Mouse (Mus musculus) cerebellum, adult 9-10 months (tissue): ENCODE measurements around the gene Rftn2.

ENCODE experiments used
- DNase-seq: peaks from one replicate; pipeline ENCODE4 v3.0.0; 2022

Gene Rftn2

DNA sequence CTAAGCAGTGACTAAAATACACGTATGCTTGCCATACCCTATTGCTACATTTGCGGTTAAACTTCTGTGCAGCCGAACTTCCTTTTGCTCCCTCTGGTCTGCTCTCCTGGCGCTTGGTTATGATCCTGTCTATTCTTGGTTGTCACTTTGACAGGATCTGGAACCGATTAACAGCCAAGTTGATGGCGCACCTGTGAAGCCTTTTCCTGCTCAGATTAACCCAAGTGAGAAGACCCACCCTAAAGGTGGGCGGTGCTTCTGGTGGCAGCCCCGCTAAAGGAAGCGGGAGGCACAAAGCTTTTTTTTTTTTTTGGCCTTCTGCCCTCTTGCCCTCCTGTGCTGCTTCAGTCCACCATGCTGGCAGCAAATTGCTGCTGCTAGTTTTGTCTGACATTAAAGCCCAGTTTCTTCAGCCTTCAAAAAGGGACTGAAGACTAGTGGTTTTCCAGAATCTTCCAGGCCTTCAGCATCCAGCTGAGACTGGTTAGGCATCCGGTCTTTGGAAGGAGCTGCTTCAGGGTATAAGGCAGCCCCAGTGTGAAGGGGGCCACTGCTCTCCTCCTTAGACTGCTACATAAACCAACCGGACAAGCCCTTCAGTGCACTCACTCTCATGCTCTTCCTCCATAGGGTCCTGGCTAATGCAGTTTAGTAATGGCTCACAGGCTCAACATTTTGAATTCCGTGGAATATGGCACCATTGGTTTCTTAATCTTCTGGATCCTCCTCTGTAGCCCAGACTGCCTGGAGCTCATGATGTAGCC is 16.2 kb downstream of the Rftn2 start:
- no peak for DNase-seq

DNA sequence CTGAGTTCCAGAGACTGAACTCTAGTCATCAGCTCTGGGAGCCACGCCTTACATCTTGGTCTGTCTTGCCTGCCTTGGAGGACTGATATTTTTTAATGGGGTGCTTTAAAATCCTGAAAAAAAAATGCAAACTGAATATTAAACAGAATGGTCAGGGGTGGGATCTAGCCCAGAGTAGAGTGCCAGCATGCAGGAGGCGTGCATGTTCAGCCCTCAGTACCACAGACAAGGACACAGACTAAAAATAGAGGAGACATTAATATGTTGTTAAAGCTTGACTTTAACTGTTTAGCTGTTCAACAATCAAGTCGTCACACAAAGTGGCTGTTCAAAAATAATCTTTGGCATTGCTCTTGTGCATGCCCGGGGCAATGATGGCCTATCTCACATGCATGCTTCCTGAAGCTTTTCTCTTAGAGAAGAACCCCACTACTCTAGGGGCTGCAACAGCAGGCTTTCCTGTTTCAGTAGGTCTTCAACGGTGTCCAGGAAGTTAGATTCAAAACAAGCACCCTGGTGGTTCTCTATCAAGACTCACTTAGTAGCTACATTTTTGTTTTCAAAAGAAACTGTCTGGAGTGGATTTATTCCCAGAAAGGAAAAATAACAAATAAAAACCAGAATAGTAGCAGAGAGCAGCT is 18.0 kb downstream of the Rftn2 start:
- no peak for DNase-seq

DNA sequence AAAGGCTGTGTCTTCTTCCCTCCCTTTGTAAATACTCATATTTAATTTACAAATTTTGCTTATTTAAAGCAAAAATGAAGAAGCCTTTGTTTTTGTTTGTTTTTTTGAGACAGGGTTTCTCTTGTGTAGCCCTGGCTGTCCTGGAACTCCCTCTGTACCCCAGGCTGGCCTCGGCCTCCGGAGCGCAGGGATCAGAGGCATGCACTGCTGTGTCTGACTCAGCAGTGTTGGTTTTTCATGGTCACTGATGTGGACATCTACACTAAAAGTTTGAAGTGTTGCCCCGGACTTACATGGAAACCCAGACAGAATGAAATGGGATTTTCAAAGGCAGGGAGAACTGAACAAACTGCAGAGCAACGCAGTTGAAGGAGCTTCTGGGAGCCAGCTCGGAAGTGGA is 19.0 kb downstream of the Rftn2 start:
- no peak for DNase-seq

DNA sequence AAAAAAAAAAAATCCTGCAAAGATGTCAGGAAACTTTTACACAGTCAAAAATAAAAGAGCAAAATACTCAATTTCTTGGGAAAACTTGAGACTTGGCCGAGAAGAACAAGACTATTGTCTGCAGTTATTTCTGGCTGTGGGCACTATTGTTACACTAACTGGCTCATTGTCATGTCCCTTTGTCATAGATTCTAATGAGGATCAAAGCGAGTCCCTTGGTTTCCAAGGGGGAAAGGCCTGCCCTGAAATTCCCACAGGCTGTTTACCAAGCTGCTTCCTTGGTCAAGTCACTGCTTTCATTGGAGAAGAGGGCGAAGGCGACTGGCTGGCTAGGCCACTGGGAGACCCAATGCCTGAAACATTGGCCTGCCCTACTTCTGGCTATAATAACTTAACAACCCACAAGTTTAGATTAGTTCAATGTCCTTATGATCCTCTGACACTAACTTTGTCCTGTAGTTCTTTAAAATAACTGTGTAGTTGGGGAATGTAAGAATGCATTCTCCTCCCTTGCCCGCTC is 20.7 kb downstream of the Rftn2 start:
- no peak for DNase-seq

DNA sequence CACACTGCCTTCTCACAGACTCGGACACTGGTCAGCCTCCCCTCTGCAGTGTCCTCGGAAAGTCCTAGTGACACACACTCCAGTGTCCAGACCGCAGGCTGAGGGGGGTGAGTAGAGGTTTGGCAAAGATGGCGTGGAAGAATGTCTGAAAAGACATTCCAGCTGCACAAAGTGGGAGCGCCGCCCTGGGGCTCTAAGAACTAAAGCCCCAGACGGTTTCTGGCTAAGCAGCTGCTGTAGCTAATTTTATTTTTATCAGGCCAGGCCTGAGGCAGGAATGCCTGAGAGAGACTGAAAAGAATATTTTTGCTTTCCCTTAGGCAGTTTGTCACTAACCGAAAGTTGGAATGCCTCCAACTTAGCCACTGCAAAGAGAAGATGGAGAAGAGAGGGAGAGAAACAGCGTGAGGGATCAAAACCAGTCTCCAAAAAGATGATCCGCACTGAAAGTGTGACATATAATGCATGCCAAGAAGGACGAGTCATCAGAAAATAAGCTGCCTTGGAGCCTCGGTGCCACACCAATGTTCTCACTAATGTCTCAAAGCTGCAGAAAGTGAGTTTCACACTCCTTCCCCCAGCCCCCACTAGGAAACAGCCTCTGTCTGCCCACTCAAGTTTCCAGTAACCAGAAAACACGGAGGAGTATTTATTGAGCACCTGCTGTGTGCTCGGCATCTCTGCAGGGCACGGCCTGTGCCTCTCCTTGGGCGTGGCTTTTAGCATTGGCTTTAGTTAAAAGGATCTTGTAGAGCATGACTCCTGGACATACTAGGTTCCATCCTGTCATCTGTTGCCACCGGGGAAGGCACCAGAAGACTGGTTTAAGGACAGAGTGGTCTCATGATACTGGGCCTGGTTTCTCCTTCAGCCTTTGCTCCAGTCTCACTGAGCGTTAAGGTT is 24.5 kb downstream of the Rftn2 start:
- peak; percentile 9 for DNase-seq

DNA sequence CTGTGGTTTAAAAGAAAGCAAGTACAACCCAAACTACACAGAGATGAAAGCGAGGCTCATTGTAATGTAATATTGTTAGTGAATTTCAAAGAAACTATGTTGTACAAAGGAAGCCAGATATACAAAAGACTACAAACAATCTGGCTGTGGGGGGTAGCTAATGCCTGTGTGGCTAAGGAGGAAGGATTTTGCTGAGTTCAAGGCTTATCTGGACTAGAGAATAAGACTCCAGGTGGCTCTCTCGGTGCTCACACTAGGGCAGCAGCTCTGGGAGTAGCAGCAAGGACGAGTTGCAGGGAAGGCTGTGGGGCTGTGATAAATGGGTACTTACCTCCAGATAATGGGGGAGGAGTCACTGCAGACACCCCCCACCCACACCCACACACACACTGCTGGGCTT is 27.9 kb downstream of the Rftn2 start:
- no peak for DNase-seq

DNA sequence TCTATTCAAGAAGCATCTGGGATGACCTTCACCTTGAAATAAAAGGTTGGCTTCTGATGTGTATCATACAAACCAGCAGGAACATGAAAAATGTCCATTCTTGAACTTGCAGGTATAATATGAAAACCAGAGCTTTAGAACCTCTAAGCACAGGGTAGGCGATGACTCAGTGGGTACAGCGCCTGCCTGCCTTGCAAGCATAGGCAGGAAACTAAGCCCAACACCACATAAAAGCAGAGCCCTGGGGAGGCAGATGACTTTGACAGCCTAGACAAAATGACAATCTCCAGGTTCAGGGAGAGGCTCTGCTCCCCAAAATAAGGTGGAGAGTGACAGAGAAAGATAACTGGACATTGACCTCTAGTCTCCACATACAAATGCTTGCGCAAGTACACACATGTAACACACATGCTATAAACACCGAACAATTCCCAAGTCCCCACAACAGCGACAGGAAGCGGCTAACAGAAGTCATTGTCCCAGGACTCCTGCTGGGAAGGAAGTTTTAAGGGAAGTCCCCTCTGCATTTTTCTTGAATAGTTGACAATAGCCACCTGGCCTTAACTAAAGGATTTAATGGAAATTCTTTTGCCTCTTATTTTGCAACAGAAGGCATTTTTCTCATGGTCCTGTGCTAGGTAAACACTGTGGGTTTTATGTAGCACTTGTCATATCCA is 30.1 kb downstream of the Rftn2 start:
- DNase-seq: no peak

DNA sequence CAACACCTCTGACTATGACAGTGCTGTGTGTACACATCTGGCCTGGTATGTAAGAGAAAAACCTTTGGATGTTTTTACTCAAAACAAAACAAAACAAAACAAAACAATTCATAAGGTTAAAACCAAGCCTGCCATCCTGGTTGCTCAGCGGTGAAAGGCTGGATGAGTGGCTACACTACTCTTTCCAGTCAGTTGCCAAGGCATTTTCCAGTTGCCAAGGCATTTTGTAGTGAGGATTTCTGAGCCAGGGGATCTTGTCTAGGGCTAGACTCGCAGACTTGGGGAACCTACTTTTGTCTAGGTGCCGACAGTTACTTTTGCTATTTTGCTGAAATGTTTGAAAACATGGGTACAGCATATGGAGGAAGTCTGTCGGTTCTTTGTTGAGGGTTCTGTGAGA is 31.6 kb downstream of the Rftn2 start:
- no peak for DNase-seq

DNA sequence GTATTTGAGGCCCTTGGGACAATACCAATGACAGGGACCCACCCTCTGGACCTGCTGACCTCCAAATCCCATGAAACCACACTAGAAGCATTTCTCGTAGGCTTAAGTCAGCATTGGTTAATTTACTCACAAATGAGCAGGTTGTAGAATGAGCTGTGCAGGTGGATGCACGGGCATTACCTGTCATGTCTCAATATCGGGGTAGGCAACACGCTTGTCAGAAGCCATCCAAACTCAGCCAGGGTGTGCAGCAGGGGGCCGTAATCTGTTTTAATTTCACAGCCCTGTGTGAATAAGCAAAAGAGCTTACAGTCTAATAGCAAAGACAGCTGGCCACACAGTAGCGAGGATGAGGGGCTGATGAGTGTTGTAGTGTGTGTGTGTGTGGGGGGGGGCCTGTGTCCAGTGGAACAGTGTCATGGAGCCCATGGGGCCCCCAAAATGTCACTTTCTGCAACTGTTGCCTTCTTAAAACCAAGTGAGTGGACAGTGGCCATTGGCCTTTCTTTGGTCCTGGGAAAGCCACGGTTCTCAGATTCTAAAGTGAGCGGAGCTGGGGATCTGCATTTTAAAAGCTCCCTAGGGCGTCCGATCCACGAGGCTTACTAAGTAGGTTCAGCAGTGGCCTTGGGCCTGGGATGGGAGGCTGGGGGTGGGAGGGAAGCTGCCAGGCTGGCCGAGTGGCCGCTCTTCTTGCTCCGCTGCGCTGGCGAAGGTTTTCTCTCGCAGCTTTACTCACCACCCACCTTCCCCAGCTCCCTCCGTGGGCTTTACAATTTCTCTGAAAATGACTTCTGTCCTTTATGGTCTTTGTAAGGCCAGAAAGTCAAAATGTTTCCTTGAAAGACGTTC is 32.3 kb downstream of the Rftn2 start:
- DNase-seq: peak; percentile 8

DNA sequence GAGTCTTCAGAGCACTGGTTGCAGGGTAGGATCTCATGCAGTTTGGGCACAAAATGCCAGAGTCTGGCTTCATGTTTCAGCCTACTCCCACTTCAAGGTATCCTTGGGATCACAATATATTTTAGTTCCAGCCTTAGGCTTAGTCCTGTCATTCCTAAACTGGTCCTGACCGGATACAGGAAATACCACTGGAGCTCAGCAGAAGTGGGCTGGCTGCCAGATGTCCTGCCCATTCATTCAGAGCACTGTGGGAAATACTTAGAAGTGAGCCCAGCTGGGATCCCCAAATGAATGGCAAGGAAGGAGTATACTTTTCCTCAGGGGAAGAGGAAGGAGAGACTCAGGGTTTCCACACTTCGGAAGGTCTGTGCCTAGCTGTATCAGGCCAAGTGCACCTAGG is 33.3 kb downstream of the Rftn2 start:
- no peak for DNase-seq

DNA sequence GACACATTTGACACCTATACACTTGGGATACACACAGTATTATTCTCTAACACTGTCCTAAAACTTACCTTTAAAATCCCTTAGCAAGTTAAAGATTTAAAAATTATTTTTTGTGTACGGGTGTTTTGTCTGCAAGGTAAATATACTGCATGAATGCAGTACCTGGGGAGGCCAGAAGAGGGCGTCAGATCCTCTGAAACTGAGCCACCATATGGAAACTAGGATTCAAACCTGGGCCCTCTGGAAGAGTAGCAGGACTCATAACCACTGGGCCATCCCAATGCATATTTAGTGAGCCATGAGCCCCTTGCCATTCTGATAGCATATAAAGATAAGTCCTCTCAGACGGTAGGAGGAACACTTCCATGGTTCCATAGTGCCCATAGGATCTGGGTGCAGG is 33.8 kb downstream of the Rftn2 start:
- DNase-seq: no peak

DNA sequence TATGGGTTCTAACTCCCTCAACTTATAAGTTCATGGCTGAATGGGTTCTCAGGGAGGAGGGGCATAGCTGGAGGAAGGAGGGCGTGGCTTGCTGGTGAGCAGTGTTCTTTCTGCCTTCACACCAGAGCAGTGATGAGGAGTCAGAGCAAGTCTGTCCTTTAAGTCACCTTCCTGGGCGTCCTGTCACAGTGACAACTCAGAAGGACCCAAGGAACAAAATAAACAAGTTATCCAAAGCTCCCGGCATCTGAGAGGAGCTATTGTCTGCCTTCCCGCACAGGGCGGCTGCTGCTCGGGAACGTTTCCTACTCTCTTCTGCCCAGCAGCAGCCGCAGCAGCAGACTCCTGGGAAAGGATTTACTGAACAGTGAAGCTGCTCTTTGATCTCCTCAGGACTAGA is 34.6 kb downstream of the Rftn2 start:
- DNase-seq: no peak

DNA sequence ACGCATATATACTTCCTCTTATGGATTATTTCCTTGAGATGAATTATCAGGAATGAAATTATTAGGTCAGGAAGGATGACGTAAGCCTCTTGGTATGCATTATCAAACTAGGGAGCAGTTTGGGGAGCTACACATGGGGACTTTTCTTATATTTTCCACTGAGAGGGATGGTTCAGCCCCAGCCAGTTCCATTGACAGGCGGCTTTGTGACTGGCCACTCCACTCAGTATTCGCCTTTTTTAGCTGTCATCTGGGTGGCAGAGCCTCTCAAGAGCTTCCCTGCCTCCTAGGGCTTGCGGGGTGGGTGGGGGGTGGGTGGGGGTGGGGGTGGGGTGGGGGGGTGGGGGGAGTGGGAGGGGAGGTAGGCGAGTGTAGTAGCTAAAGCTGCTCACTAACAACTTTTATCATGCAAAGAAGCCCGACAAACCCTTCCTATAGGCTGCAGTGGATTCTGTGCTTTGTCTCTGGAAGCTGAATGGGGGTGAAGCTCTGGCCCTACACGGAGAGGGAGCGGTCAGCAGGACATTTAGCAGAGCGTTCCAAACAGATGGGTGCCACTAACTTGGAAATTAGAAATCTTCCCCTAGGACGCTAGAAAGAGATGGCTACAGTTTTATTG is 39.9 kb downstream of the Rftn2 start:
- no peak for DNase-seq

DNA sequence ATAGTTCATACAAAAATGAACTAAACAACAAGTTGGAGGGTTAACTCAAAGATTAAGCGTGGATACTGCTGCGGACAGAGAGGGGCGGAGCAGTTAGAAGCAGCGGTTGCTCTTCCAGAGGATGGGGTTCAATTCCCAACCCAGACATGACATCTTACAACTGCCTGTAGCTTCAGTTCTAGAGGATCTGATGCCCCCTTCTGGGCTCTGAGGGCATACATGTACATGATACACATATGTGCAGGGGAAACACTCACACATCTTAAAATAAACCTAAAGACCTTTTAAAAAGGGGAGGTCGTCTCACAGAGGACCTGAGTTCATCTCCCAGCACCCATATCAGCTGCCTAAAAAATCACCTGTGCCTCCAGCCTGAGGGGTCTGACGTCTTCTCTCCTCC is 40.9 kb downstream of the Rftn2 start:
- no peak for DNase-seq

DNA sequence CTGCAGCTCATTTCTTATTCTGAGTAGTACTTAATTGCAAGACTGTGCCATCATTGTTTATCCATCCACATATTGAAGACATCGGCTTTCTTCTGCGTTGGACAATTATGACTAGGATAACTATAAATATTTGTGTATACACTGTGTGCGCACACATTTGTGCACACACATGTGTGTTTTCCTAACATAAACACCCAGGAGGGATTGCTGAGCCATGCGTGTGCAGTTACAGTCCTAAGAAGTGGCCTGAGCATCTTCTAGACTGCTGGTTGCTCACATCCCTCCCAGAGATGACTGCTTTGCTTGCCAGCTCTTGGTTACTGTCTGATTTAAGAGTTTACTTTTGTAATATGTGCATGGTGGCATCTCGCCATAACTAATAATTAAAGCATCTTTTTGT is 44.2 kb downstream of the Rftn2 start:
- no peak for DNase-seq

DNA sequence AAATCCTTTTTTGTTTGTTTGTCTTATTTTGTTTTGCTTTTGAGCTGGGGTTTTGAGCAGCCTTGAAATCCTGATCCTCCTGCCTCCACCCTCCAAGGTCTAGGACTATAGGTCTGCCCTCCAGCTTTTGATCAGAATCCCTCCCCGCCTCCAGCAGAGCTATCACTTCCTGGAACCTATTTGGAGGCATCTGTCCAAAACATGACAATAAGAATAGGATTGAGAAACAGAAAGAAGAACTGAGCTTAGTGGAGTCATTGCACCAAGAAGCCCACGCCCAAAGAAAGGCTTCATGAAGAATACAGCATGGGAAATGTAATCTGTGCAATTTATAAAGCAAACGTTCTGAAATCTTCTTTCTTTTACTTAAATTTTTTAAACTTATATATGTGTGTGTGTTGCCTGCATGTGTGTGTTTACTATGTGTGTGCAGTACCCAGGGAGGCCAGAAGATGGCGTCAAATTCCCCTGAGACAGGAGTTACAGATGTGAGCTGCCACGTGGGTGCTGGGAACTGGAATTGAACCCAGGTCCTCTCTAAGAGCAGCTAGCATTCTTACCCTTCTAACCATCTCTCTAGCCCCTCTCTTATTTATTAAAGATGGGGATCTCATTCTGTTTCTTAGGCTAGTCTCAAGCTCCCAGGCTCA is 46.5 kb downstream of the Rftn2 start:
- no peak for DNase-seq

DNA sequence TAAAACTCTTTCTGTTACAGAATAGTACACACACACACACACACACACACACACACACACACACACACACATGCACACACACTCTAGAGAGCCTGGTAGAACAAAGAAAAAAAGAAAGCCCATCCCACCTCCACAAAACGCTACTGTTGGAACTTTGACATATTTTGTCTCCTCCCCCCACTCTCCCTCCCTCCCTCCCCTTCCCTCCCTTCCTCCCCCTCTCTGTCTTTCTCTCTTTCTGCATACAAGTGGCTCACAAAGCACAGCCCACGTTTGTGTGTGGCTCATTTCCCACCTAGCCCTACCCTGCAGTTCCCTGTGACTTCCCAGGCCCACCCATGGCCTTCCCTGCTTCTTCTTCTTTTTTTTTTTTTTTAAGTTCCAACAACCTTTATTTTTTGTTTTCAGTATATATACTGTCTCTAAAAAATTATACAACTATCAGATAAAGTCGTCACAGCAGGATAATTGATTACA is 52.0 kb downstream of the Rftn2 start:
- DNase-seq: no peak

DNA sequence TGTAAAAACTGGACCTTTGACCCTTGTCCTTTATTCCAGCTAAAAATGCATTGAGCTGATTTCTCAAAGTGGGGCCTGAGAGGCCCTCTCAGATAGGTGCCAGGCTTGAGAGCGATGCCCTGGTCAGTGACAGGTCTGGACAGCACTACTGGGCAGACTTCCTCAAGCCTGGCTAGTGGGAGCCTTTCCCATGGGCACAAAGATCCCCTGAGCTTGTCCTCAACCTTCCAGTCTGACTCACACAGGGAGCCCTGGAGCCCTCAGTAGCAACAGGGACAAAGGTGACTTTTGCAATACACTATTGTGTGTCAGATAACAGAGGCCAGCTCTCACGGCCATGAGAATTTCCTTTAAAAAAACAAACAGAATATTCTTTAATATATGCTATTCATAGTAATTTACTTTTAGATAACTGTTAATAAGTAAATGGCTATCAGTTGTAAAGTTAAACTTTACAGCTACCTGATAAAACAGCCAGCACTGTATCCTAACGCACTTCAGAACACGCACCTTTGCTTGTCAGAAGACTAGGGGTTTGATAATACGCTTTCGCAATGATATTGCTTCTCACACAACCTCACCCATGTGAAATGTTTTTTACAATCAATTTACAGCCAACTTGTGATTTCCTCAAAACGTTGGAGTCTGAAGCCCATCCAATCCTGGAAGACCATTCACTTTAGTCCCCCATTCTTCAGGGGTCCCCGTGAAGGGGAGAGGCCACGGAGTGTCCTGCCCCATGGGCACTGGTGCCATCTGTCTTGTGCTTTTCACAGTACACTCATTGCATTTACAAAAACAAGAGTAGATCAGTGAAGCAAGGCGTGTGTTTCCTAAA is 52.6 kb downstream of the Rftn2 start:
- DNase-seq: no peak

DNA sequence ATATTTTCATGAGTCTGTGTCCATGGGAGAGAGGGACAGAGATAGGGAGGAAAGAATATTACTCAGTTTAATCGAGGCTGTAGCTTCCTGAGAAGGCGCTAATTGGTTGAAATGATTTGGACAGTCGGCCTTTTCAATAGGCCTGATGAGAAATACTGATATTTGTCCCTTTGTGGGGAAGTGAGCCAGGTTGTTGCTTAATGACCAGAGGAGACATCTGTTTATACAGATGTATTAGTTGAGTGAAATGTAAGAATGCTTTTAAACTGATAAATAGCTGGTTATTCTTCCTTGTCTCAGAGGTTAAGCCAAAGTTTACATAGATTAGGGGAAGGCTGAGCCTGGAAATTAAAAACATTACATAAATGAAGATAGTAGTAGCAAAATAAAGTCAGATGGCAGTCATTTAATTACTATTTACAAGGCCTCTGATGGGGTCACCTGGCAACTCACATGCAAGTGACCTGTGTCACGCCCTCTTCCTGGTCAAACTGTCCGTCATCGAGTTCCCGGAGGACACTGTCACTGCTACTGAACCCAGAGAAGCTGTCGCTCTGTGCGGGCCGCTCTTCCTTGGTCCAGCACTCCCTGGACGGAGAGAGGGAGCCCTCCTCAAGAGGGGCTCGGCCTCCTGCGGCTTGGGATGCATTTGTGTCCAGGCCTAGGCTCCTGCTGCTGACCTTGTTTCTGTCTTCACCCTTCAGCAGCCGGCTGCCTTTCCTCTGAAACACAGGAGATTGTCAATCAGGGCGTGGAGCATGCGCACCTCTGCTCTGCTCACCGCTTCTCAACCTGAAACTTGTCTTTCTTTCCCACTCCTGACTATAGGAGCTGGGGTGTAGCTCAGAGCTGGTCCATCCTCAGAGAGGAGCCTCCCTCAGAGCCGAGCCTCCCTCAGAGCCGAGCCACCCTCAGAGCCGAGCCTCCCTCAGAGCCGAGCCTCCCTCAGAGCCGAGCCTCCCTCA is 54.9 kb downstream of the Rftn2 start:
- no peak for DNase-seq
